Mouse (Mus musculus): Measurements from ENCODE around the gene Txk.

Gene Txk

DNA sequence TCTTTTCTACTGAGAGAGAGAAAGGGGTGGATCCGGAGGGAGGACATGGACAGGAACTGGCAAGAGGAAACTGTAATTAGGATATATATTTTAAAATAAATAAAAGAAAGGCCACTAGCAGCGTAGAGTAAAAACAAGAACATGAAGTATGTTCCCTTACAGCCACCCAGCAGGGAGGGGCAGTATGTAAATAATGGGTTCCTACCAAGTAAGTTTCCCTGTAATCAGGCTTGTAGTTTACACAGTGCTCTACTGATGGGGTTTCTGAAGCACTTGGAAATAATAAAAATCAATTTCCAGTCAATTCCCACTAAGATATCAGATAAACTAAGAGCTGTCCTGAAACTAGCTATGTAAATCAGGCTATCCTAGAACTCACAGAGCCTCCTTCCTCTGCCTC lies 57.9 kb downstream of the Txk start:
- no peak for DNase-seq (ENCODE audit: low spot score in 2 of 2)

- no peak for DNase-seq (ENCODE audit: low spot score in 2 of 2)
Measured at GRCm38 (mm10) chr5:72690516-72690915, 62.1 kb downstream of the Txk start.

DNA sequence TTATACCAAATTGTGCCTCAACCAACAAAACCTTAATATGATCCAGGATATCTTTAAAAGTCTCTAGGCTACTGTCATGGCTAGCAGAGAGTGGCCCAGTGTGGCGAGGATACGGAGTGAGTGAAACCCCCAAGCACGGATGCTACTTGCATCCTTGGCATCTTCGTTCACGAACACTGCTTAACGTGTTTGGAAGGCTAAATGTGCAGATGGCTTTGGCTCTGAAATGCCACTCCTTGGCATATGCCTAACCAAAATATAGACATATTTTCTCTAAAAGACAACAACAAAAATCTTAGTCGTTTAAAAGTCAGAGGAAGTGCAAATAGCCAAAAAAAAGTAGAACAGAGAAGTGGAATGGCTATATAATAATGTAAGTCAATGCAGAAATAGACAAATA lies 63.0 kb downstream of the Txk start:
- no peak for DNase-seq (ENCODE audit: low spot score in 2 of 2)

DNA sequence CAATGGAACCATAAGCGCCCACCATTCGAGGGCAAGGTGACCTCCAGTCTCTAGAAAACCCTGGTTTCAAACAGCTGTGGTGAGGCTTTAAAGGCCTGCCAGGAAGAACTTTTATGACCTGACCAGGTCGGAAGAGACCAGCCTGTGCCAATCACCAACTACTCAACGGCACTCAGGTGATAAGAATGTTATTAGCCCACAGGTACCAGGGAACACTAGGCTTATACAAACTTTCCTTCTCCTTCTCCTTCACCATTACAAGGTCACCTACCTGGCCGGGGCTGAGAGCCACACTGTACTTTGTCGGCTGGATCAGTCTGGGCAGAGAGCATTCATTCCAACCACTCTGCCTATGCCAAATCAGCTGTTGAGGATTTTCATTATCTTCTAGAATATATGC lies 71.1 kb downstream of the Txk start:
- DNase-seq (ENCODE audit: low spot score in 2 of 2): no peak

- DNase-seq (ENCODE audit: low spot score in 2 of 2): no peak
Measured at GRCm38 (mm10) chr5:72674994-72675542, 77.5 kb downstream of the Txk start.

GRCm38 (mm10) chr5:72671017-72671699 lies 81.4 kb downstream of the Txk start:
- DNase-seq (ENCODE audit: low spot score in 2 of 2): no peak

DNA sequence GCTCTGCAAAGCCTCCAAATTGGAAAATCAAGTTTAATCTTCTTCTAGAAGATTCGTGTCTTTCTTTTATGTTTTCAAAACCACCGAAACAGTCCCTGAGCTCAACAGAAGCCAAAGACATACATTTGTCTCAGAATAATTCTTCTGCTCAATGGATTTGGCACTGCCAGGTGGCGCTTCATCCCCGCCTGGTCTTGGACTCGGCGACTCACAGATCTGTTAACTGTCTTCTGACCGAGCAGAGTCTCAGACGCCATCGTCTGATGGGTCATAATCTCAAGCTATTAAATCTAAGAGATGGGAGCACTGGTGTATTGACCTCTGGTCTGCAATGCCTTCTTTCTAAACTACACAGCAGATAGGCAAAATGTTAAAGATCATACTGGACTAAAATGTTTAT lies 84.2 kb downstream of the Txk start:
- no peak for DNase-seq (ENCODE audit: low spot score in 2 of 2)

DNA sequence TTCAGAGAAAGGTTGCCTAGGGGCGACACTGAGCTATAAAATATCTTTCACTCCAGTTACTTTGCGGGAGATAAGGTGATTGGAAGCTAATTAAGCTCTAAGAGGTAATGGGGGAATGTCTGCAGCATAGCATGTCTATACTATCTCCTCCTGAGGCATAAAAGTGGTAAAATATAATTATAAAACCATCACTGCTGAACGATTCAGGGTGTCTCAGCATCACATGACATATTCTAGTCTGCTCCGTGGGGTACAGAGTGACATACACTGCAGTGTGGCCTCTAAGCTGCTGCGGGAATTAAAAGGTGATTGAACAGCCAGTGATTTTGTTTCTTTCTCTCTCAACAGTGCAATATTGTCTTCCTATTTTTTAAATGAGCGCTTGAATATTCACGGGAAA lies 86.1 kb downstream of the Txk start:
- no peak for DNase-seq (ENCODE audit: low spot score in 2 of 2)

DNA sequence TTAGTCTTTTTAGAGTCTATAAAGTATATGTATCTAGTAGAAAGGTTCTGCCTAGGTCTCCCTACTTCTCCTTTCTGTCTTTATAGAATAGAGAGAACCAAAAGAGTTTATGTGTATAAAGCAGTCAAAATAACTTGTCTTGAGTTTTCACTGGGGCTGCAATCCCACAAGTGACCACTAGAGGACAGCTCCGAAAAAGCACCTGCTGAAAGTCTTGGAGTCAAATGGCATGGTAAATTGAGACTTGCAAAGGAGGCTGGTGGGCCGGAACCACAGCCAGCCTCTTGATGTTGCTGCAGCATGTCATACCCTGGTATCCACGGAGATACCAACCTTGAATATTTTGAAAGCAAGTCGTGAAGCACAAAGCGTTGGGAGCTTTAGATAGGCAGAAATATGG lies 87.3 kb downstream of the Txk start:
- peak; percentile 30 to 70 for DNase-seq (ENCODE audit: low spot score in 2 of 2)

DNA sequence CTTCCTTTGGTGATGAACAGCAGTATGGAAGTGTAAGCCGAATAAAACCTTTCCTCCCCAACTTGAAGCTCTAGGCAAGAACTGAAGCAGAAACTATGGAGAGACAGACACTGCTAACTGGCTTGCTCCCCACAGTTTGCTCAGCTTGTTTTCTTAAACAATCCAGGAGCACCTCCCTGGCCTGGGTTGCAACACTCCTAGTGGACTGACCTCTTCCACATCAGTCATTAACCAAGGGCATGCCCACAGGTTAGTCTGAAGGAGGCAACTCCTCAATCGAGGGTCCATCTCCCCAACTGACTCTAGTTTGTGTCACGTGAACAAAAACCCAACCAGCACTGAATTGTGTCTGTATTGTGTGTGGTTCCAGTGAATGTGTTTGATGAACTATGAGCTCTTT lies 87.7 kb downstream of the Txk start:
- no peak for DNase-seq (ENCODE audit: low spot score in 2 of 2)

DNA sequence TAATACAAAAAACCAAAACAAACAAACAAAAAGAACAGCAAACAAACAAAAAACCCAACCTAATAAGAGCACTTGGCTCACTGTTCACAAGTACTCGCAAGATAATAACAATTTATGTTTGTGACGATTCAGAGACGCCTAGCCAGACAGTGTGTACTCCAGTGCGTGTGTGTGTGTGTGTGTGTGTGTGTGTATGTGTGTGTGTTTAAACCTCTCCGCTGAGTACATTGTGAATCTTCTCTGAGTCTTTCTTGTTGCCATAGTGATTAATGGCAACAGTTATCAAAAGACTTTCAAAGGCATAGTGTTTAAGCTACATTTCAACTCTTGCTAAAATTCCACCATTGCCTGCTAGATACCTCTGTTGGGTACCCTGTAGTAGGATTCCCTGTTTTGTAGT lies 88.5 kb downstream of the Txk start:
- no peak for DNase-seq (ENCODE audit: low spot score in 2 of 2)

- DNase-seq (ENCODE audit: low spot score in 2 of 2): no peak
Measured at GRCm38 (mm10) chr5:72661051-72661781, 91.4 kb downstream of the Txk start.

DNA sequence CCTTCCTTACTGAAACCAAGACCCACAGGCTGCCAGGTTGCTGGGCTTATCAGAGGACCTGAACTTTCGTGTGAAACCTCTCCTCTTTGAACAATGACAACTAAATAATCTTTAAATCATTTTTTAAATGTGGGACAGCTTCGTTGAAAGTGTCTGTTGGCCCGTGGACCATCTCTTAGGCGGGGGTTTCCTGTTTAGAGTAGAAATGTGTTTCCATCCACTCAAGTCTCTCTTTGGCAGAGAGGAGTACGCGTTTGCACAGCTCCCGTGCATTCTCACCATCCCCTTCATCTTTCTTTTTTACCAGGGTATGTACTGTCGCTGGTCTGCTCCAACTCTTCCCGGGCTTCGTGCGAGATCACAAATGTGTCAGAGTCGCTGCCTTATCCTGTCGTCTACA lies 94.2 kb downstream of the Txk start:
- DNase-seq (ENCODE audit: low spot score in 2 of 2): no peak

- DNase-seq (ENCODE audit: low spot score in 2 of 2): no peak
Measured at GRCm38 (mm10) chr5:72656270-72656791, 96.2 kb downstream of the Txk start.

GRCm38 (mm10) chr5:72653068-72653674 lies 99.4 kb downstream of the Txk start:
- no peak for DNase-seq (ENCODE audit: low spot score in 2 of 2)

GRCm38 (mm10) chr5:72648987-72649735 lies 103.4 kb downstream of the Txk start:
- DNase-seq (ENCODE audit: low spot score in 2 of 2): no peak

- peak in 1 of 2 experiments; percentile 10 for DNase-seq (ENCODE audit: low spot score in 2 of 2)
Measured at GRCm38 (mm10) chr5:72647958-72648595, 104.5 kb downstream of the Txk start.

DNA sequence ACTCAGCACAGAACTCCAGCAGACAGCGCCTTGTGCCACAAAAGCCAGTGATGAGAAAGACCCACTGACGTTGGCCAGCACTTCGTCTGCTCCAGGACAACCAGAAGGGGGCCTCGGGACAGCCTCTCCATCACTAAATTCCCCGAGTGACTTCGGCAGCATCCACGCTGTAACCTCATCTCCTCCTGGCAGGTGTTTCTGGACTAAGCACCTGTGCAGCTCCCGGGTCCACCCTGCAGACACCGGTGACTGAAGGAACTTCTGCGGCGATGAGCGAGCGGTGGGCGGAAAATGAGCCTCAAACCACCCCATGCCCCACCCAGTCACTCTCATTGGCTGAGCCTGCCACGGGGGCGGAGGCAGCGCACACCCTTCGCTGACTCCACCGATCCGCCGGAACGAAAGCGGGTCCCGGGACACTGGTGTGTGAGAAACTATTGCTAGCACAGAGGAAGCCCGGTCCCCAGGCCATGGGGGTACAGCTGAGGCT lies 105.1 kb downstream of the Txk start, which contains the start of gene Nipal1:
Nipal1 (plus strand) TSS at position 378 of the 490 bp plus-strand sequence.
- peak; percentile 81 to 86 for DNase-seq (ENCODE audit: low spot score in 2 of 2)

- DNase-seq (ENCODE audit: low spot score in 2 of 2): no peak
Measured at GRCm38 (mm10) chr5:72646996-72647395, 105.6 kb downstream of the Txk start.

- peak; percentile 66 to 76 for DNase-seq (ENCODE audit: low spot score in 2 of 2)
Measured at GRCm38 (mm10) chr5:72646131-72646530, 106.4 kb downstream of the Txk start.
